Mouse (Mus musculus) embryonic facial prominence, embryonic 11.5 days (tissue): ENCODE measurements around the gene Sdk1. TPM values are rescaled to one million over a fixed set of nuclear protein-coding genes. Genes with fewer than 3 reads are reported as not detected.

Experiments
- ATAC-seq: fragments of 200-750 bp; cut with Nextera tagmentation; replicated peaks from 2 replicates; pipeline ENCODE4 v1.8.0; 2017; ENCODE audit warnings: low read depth; ENCODE audit not compliant: insufficient number of reproducible peaks, low FRiP score, low TSS enrichment
- DNase-seq: peaks from one replicate; pipeline ENCODE4 v3.0.0-alpha.2; 2015; ENCODE audit warnings: low spot score
- H3K27ac ChIP-seq: fragments of 300-500 bp; sonication (generic); replicated peaks from 2 replicates; pipeline ENCODE4 v1.5.1; 2014; ENCODE audit warnings: mild to moderate bottlenecking, low read depth, low read length, control low read depth
- H3K27me3 ChIP-seq: fragments of 300-500 bp; sonication (generic); 2 replicates; pipeline ENCODE4 v1.6.1; 2014; ENCODE audit warnings: mild to moderate bottlenecking, low read length, moderate library complexity, mixed read lengths; ENCODE audit not compliant: control insufficient read depth, insufficient read depth
- H3K36me3 ChIP-seq: fragments of 300-500 bp; sonication (generic); replicated peaks from 2 replicates; pipeline ENCODE4 v1.6.1; 2014; ENCODE audit warnings: low read depth, mild to moderate bottlenecking, low read length, moderate library complexity, mixed read lengths; ENCODE audit not compliant: control insufficient read depth, insufficient read depth
- H3K4me1 ChIP-seq: fragments of 300-500 bp; sonication (generic); 2 replicates; pipeline ENCODE4 v1.6.1; 2014; ENCODE audit warnings: low read length, mixed read lengths; ENCODE audit not compliant: control insufficient read depth, insufficient read depth
- H3K4me2 ChIP-seq: fragments of 300-500 bp; sonication (generic); 2 replicates; pipeline ENCODE4 v1.6.1; 2014; ENCODE audit warnings: low read depth, mild to moderate bottlenecking, control low read depth, low read length, moderate library complexity
- H3K4me3 ChIP-seq: fragments of 300-500 bp; sonication (generic); 2 replicates; pipeline ENCODE4 v1.5.1; 2014; ENCODE audit warnings: low read depth, low read length, control low read depth
- H3K9ac ChIP-seq: fragments of 300-500 bp; sonication (generic); replicated peaks from 2 replicates; pipeline ENCODE4 v1.6.1; 2014; ENCODE audit warnings: mild to moderate bottlenecking, control low read depth, low read length
- H3K9me3 ChIP-seq: fragments of 300-500 bp; sonication (generic); replicated peaks from 2 replicates; pipeline ENCODE4 v1.6.1; 2016; ENCODE audit warnings: mild to moderate bottlenecking, low read length, inconsistent platforms, mixed read lengths; ENCODE audit not compliant: control insufficient read depth
- WGBS: fragments of 180-500 bp; shearing (Covaris S2); extraction: QIAGEN DNeasy Blood & Tissue Kit; methylation state at CpG from one replicate; pipeline ENCODE4 v1.1.7; 2014; 5-methylcytosine and 5-hydroxymethylcytosine counted together
- polyA plus RNA-seq: library from polyadenylated mRNA; unstranded; fragments of >200 nt; fragmentation: Nextera tagmentation; extraction: Ambion mirVana; gene quantifications from 2 replicates; pipeline ENCODE4 v1.2.1, GENCODE M21; 2014

The Sdk1 gene
- polyA plus RNA-seq, 1 experiment from 2014 or later, result 1.2 TPM

DNA sequence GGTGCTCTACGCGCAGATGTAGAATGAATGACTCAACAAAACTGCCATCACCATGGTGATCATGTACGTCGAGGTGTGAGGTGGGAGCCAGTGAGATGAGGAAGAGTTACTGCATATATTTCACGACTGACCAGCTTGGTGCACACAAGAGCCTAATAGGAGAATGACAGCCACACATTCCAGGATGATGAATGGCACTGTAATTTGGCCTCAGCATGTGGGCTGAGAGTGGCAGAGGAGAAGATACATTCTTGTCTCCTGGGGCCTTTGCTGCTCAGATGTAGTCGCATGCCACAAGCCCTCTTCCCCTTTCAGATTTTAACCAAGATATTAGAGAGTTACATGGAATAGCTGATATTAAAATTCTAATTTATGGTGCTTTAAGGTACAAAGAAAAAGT is 264.0 kb downstream of the Sdk1 start:
- Histone ChIP-seq H3K9ac (no peak overlapping the region), H3K4me1 (no peaks in the 10 kb centered on the region), H3K4me3 (no peak overlapping the region), H3K27ac (no peak overlapping the region), H3K9me3 (no peaks in the 10 kb centered on the region), H3K4me2 (no peak overlapping the region), H3K36me3 (no peaks in the 10 kb centered on the region), H3K27me3 (no peaks in the 10 kb centered on the region)
- no peak for ATAC-seq
- DNase-seq, result no peak
- 69% methylated on average over 6 of the region's 6 CpGs for WGBS

DNA sequence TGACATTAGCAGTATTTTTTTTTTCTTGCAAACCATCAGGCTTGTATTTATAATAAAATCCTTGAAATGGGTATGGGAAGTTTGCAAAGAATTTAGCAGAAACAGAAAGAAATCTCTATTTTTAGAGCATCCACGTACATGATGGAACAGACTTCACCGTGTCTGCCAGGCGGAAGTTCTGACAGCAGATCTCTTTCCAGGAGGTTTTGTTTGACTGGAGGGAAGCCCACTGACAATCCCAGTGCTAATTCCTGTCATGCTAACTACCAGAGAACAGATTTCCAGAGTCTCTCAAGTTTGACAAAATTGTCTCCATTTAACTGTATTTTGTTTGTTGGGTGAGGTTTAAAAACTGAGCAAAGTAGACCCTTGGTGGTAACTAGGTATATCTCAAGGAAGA is 265.1 kb downstream of the Sdk1 start:
- Histone ChIP-seq H3K9me3 (no peaks in the 10 kb centered on the region), H3K9ac (no peak overlapping the region), H3K4me3 (no peak overlapping the region), H3K36me3 (no peaks in the 10 kb centered on the region), H3K27ac (no peak overlapping the region), H3K4me1 (no peaks in the 10 kb centered on the region), H3K4me2 (no peak overlapping the region), H3K27me3 (no peaks in the 10 kb centered on the region)
- ATAC-seq (no peak), DNase-seq (no peak)
- 89% methylated on average over 3 of the region's 3 CpGs for WGBS

DNA sequence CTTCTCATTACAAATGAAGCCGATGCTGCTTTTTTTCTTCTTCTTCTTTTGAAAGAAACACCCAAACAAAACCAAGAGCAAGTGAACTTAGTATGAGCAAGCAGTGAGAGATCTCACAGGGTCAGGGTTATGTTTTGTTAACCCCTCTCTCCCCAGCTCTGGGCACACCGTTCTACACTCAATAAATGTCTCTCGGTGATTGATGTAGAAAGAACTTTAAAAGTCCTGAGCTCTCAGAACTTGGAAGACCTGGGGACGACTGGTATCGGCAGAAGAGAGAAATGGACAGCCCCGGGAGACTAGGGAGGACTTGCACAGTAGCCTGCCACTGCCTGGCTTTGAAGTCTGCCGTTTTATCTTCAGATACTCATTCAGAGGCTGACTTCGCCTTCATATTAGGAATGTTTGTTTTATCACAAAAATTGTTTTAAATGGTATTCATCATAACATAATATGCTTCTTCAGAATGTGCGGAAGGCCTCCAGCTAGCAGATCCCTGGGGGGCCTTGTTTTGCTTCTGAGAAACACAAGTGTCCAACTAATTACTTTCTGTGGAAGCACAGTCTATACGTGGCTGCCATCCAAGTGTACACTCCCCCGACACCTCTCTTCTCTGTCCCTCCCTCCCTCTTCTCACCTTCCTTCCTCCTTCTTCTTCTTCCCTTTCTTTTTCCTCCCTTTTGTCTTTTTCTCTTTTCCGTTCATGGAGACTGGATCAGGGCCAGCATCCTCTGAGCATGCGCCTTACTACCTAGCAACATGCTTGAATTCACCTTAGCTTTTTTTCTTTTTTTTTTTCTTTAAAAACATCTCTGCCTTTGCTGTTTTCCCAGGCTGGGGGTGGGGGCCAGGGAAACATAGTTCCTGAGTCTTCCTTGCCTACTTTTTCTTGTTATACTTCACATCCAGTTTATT is 283.8 kb downstream of the Sdk1 start:
- H3K4me3 ChIP-seq, result no peak overlapping the region
- DNase-seq, result no peak

DNA sequence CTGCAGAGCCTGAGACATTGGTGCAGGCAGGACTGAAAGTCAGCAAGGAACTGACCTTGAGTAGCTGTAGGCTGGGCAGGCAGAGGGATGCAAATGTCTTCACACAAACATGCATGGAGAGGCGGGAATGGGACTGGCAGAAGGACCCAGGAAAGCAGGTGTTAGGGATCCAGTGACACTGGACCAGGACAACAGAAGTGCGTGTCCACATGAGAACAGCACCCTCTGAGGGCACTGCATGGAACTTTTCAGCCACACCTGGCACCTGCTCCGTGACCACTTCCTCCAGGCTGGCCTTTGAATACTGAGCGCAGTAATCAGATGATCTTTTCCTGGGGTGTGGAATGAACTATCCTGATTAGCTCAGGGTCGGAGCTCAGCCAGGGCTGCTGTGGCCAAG is 298.9 kb downstream of the Sdk1 start:
- WGBS, result 61% methylated on average over 5 of the region's 5 CpGs
- Histone ChIP-seq H3K36me3 (no peaks in the 10 kb centered on the region), H3K4me3 (no peak overlapping the region), H3K4me2 (no peak overlapping the region), H3K4me1 (no peaks in the 10 kb centered on the region; the same call in 1 of the 2 replicates), H3K9ac (no peak overlapping the region), H3K9me3 (no peaks in the 10 kb centered on the region), H3K27me3 (no peaks in the 10 kb centered on the region), H3K27ac (no peak overlapping the region)
- DNase-seq, result no peak
- ATAC-seq, result no peak

More for the DNA sequence above, 283.8 kb downstream of the Sdk1 start:
- Histone ChIP-seq H3K27me3 (no peaks in the 10 kb centered on the region), H3K9ac (no peak overlapping the region), H3K4me2 (no peak overlapping the region), H3K27ac (no peak overlapping the region), H3K9me3 (no peaks in the 10 kb centered on the region), H3K4me1 (no peaks in the 10 kb centered on the region), H3K36me3 (no peaks in the 10 kb centered on the region)
- WGBS, result 53% methylated on average over 13 of the region's 13 CpGs
- no peak for ATAC-seq

DNA sequence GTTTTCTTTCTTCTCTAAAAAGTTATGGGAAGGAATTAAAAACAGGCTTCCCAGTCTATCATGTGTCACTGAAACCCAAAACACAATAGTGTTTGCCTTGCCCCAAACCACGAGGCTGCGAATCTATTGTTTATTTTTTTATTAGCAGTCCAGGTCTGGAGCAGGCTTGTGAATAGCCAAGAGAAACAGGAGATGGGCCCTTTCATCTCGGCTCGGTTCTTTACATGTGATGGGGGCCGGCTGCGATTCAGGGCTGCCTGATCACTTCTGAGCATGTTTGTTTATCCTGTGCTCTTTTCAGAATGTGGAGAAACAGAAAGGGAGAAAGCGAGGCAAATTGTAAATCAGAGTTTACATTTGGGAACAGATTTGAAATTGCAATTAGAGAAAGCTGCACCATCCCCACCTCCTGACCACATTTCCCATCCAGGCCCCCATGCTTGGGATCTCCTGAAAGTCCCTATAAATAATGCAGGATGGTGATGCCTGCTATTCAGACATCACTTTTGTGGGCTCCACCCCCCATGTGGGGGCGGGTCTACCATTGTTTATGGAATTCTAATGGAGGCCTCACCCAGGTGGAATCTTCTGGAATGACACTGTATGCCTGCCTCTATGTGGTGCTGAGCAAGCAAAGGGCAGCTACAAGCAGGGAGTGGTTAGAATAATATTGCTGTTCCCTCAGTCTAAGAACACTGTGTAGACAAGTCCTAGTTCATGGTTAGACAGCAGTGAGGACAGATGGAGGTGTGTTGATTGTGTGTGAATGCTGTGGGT is 301.8 kb downstream of the Sdk1 start:
- Histone ChIP-seq H3K9ac (no peak overlapping the region), H3K4me2 (no peak overlapping the region), H3K27ac (no peak overlapping the region), H3K9me3 (no peaks in the 10 kb centered on the region), H3K4me1 (no peaks in the 10 kb centered on the region; the same call in 1 of the 2 replicates), H3K4me3 (no peak overlapping the region), H3K36me3 (no peaks in the 10 kb centered on the region), H3K27me3 (no peaks in the 10 kb centered on the region)
- WGBS, result 31% methylated on average over 8 of the region's 8 CpGs
- no peak for ATAC-seq
- DNase-seq, result peak; percentile 36

DNA sequence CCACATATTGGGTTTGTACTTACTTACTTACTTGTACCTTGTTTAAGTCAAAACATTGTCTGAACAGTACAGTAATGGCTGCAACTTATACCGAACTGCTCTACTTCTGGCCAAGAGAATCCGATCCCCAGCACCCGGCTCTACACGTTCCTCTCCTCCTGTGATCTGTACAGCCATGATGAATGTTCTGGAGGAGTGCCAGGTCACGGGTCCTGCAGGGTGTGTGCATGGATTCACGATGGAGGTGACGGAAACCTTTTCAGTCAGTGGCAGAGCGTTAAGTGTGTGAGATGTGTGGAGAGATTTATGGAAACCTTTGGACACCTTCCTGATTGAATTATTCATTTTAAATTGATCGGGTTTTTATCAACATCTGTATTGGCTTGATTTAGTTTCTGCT is 312.2 kb downstream of the Sdk1 start:
- WGBS, result 83% methylated on average over 9 of the region's 9 CpGs
- Histone ChIP-seq H3K9ac (no peak overlapping the region), H3K36me3 (no peaks in the 10 kb centered on the region), H3K27me3 (no peaks in the 10 kb centered on the region), H3K9me3 (no peaks in the 10 kb centered on the region), H3K4me3 (no peak overlapping the region), H3K27ac (no peak overlapping the region), H3K4me1 (no peaks in the 10 kb centered on the region), H3K4me2 (no peak overlapping the region)
- no peak for ATAC-seq
- no peak for DNase-seq

DNA sequence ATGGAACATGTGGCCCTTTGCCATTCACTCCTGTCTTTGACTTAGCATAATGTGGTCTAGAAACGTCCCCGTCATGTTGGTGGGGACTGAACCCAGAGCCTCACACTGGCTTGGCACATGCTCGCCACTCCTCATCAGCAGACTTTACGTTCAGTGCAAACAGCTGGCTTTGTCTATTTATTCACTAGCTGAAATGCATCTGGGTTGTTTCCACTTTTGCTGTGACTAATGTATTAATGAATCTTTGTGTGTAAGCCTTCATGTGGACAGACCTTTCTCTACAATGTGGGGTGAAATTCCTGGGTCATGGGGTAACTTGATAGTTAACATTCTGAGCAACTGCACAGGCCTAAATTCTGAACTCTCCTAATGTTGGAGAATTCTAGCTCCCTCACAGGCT is 317.4 kb downstream of the Sdk1 start:
- no peak overlapping the region for H3K9ac ChIP-seq
- no peaks in the 10 kb centered on the region for H3K9me3 ChIP-seq
- no peak overlapping the region for H3K4me2 ChIP-seq
- no peak for ATAC-seq
- no peak overlapping the region for H3K4me3 ChIP-seq
- no peaks in the 10 kb centered on the region for H3K4me1 ChIP-seq
- WGBS, result 44% methylated on average over 4 of the region's 4 CpGs
- no peaks in the 10 kb centered on the region for H3K27me3 ChIP-seq
- no peak overlapping the region for H3K27ac ChIP-seq
- DNase-seq, result peak; percentile 30
- H3K36me3 ChIP-seq, result no peaks in the 10 kb centered on the region

DNA sequence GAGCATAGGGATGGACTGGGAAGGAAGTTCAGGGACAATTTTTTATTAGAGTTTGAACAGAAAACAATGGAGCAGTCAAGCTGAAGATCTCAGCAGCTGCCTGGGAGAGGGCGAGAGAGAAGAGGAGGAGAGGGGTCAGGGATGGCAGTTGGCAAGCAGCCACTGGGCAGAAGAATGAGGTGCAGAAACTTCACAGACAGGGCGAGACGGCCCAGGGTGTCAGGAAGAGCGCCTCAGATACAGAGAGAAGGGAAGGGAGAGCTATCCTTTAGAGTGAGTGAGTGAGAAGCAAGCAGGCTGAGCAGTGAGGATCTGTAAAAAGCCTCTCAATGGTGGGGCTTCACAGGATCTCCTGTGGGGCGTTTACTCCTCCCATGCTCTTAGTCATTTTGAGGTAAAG is 319.0 kb downstream of the Sdk1 start:
- H3K9me3 ChIP-seq, result no peaks in the 10 kb centered on the region
- H3K36me3 ChIP-seq, result no peaks in the 10 kb centered on the region
- 66% methylated on average over 5 of the region's 5 CpGs for WGBS
- no peak for ATAC-seq
- H3K27ac ChIP-seq, result no peak overlapping the region
- H3K9ac ChIP-seq, result no peak overlapping the region
- no peaks in the 10 kb centered on the region for H3K4me1 ChIP-seq
- no peaks in the 10 kb centered on the region for H3K27me3 ChIP-seq
- H3K4me3 ChIP-seq, result no peak overlapping the region
- DNase-seq, result no peak
- no peak overlapping the region for H3K4me2 ChIP-seq
